Mouse (Mus musculus) heart, postnatal 36 days (tissue): ENCODE data around the gene Ube2t. TPM values are rescaled to one million over a fixed set of nuclear protein-coding genes. Genes with fewer than 3 reads are reported as not detected.

Experiments
- DNase-seq, 2 experiments: peaks; one replicate each; pipeline ENCODE4 v3.0.0; 2021 to 2022
- intact Hi-C: fragments of 180-260 bp; cut with DNase I; formaldehyde crosslinking; loops from one replicate; pipeline ENCODE4 v1.15.1; 2025
- total RNA-seq, 2 experiments: library from RNA; stranded (reverse); gene quantifications; 2 replicates each; pipeline ENCODE4 v1.2.3; 2021

Ube2t gene
- total RNA-seq, 2 experiments from 2014 or later = 7.2 to 7.3 TPM

DNA sequence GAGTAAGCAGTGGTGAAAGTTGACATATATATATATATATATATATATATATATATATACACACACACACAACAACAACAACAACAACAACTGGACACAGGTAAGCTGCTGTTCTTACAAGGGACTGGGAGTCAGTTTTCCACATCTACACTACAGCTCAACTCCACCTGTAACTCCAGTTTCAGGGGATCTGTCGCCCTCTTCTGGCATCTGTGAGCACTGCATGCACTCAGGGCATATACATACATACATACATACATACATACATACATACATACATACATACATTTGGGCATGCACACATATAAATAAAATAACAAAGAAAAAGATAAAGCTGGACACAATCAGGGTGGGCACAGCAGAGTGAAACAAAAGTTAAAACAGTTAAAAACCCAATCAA is 61.2 kb downstream of the Ube2t start:
- DNase-seq = no peak
- intact Hi-C loops = no loop called here

Other genes with a start within 250 kb of the Ube2t start
- 100 to 1,000 TPM; 150 to 160 TPM for gene Ppp1r12b, start 6.6 kb upstream of the Ube2t start, total RNA-seq
- 10 to 100 TPM; 15.6 to 19.8 TPM for gene Lgr6, start 142.7 kb downstream of the Ube2t start, total RNA-seq
- under 1 TPM; 0.69 to 0.70 TPM for gene Ptpn7, start 170.1 kb downstream of the Ube2t start, total RNA-seq
- gene Arl8a, start 184.3 kb downstream of the Ube2t start, total RNA-seq = 10 to 100 TPM; 21.1 to 26.7 TPM
- gene Gpr37l1, start 205.1 kb downstream of the Ube2t start, total RNA-seq = 1 to 10 TPM in 1 of 2 experiments, under 1 TPM in 1; 0.92 to 1.0 TPM